Mouse (Mus musculus): ENCODE data around the gene Syde1. TPM values are rescaled to one million over a fixed set of nuclear protein-coding genes. Genes with fewer than 3 reads are reported as not detected.

The Syde1 gene
- total RNA-seq, 1 experiment from 2014 or later = 1.9 TPM

- ATAC-seq (replicated peaks; ENCODE audit: low read depth, poor library complexity, severe bottlenecking) = no peak
These were observed 15.2 kb downstream of the Syde1 start for GRCm38 (mm10) chr10:78576435-78577184.

GRCm38 (mm10) chr10:78575690-78576089 is 16.1 kb downstream of the Syde1 start:
- ATAC-seq (replicated peaks; ENCODE audit: low read depth, poor library complexity, severe bottlenecking) = no peak

GRCm38 (mm10) chr10:78575105-78575632 is 16.6 kb downstream of the Syde1 start:
- 0 out of 2 replicates have a peak, but pooled peaks have one; percentile 3 for ATAC-seq (replicated peaks; ENCODE audit: low read depth, poor library complexity, severe bottlenecking)

GRCm38 (mm10) chr10:78574250-78575104 is 17.3 kb downstream of the Syde1 start, which contains the start of gene Ilvbl:
Gene Ilvbl (plus strand): TSS chr10:78574346.
- ATAC-seq (replicated peaks; ENCODE audit: low read depth, poor library complexity, severe bottlenecking) = peak; percentile 81

- ATAC-seq (replicated peaks; ENCODE audit: low read depth, poor library complexity, severe bottlenecking) = no peak
These were observed 18.5 kb downstream of the Syde1 start for GRCm38 (mm10) chr10:78573226-78573625.

GRCm38 (mm10) chr10:78570897-78571296 is 20.9 kb downstream of the Syde1 start:
- no peak for ATAC-seq (replicated peaks; ENCODE audit: low read depth, poor library complexity, severe bottlenecking)

- no peak for ATAC-seq (replicated peaks; ENCODE audit: low read depth, poor library complexity, severe bottlenecking)
These were observed 21.3 kb downstream of the Syde1 start for GRCm38 (mm10) chr10:78570416-78570815.

- no peak for ATAC-seq (replicated peaks; ENCODE audit: low read depth, poor library complexity, severe bottlenecking)
These were observed 22.1 kb downstream of the Syde1 start for GRCm38 (mm10) chr10:78569686-78570085.

GRCm38 (mm10) chr10:78569191-78569590 is 22.6 kb downstream of the Syde1 start:
- no peak for ATAC-seq (replicated peaks; ENCODE audit: low read depth, poor library complexity, severe bottlenecking)

GRCm38 (mm10) chr10:78565070-78565469 is 26.7 kb downstream of the Syde1 start:
- ATAC-seq (replicated peaks; ENCODE audit: low read depth, poor library complexity, severe bottlenecking) = no peak

- ATAC-seq (replicated peaks; ENCODE audit: low read depth, poor library complexity, severe bottlenecking) = peak; percentile 66; the same call in 1 of the 2 replicates
These were observed 50.8 kb downstream of the Syde1 start for GRCm38 (mm10) chr10:78540943-78541342.

Other genes with a start within 250 kb of the Syde1 start
- 8.2 and 12.7 TPM in 2 replicates for gene Agpat3, start 239.5 kb downstream of the Syde1 start, total RNA-seq (2017)
- 393 and 414 TPM in 2 replicates for gene Rrp1, start 178.9 kb downstream of the Syde1 start, total RNA-seq (2017)
- 41.8 and 47.5 TPM in 2 replicates for gene Cstb, start 166.3 kb downstream of the Syde1 start, total RNA-seq (2017)
- gene Pdxk, start 127.0 kb downstream of the Syde1 start, total RNA-seq (2017) = 12.3 and 16.7 TPM in 2 replicates
- not detected in 2 replicates for gene Olfr1358, start 74.5 kb downstream of the Syde1 start, total RNA-seq (2017)
- 15.2 and 16.9 TPM in 2 replicates for gene Ilvbl, start 17.6 kb downstream of the Syde1 start, total RNA-seq (2017)
- gene Olfr1357, start 26.1 kb upstream of the Syde1 start, total RNA-seq (2017) = not detected in 2 replicates
- not detected in 2 replicates for gene Casp14, start 126.3 kb upstream of the Syde1 start, total RNA-seq (2017)
- not detected in 2 replicates for gene Ccdc105, start 161.1 kb upstream of the Syde1 start, total RNA-seq (2017)
- not detected in 2 replicates for gene Slc1a6, start 188.5 kb upstream of the Syde1 start, total RNA-seq (2017)

All from common myeloid progenitor, adult 5-6 weeks (primary cell).